Mouse (Mus musculus) cerebellum, postnatal 14 days (tissue): ENCODE data around the gene Ski.
"Not testable (repeated sequence)": the region's sequence is repeated elsewhere in the genome, so short reads cannot be mapped to it uniquely, and the experiment has no call there.

Source experiments
- DNase-seq, 2 experiments: peaks; one replicate each; pipeline ENCODE4 v3.0.0; 2021; ENCODE audit warnings: mixed read lengths in 2 of 2

Gene Ski

DNA sequence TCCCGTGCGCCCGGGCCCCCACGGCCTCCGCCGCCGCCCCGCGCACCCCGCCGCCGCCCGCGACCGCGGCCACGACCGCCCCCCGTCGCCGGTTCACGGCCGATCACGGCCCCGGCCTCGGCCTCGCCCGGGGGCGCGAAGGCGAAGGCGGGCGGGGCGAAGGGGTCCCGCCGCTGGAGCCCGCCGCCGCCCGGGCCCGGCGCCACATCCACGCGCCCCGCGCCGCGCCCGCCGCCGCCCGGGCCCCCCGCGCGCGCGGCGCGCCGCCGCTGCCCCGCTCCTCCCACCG, at the start of gene Ski:
TSS of gene Ski (minus strand) at position 41 of the 289 bp plus-strand sequence.
- DNase-seq: no peak

DNA sequence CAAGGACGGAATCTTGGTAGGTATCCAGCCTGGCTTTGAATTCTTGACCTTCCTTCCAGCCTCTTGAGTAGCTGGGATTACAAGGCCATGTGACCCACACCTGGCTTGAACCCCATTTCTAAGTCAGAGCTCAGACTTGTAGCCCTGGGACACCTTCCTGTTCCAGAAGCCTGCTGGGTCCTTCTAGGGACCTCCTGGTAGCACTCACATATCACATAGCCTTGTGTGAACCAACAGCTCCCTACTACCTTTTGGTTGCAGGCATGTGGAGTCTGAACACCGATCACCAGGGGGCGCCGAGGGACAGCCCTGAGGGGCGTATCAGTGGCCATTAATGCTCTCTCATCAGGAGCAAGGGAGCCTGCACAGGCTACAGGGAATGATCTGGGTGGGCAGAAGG, 46.0 kb upstream of the Ski start:
- peak; percentile 77 to 80 for DNase-seq

DNA sequence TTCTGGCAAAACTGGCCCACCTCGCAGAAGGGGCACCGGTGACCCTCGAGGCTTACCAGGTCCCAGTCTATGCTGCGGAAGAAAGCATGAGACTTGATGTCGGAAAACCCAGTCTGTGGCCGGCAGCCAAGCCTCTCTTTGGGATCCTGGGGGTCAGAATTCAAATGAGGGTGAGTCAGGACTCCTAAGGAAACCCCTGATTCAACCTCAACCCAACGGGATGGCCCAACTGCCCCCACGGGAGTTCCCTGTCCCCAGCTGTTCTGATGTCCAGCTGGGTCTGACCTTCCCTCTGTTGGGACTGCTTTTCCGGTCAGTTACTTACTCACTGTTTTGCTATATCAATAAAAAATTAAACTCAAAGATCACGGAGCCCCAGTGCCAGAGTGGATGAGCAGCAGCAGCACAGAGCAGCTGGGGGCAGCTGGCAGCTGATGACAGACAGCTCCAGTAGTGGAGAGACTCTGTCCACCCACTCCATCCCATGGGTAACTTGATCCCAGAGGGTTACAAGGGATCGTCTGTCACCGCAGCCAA, 45.3 kb upstream of the Ski start:
- no peak for DNase-seq

DNA sequence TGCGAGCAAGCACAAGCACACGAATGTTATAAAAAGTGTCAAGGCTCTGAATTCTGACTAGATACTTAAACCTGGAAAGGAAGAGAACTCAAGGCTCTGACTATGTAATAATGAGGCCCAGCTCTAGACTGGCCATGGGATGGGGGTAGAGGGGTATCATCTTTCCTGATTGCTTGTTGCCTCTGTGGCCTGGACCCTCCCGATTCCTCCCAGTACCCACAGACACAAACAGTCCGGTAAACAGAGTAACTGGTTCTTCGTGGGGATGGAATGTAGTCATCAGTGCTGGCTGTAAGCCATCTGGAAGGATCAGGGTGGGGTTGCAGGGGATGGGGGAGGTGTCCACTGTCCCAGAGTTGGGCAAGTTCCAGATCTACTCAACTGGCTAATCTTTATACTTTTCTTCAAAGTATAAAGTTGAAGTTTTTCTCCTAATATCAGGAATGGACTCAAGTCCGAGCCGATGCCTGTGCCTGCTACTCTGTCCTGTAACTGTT, 44.7 kb upstream of the Ski start:
- no peak for DNase-seq

DNA sequence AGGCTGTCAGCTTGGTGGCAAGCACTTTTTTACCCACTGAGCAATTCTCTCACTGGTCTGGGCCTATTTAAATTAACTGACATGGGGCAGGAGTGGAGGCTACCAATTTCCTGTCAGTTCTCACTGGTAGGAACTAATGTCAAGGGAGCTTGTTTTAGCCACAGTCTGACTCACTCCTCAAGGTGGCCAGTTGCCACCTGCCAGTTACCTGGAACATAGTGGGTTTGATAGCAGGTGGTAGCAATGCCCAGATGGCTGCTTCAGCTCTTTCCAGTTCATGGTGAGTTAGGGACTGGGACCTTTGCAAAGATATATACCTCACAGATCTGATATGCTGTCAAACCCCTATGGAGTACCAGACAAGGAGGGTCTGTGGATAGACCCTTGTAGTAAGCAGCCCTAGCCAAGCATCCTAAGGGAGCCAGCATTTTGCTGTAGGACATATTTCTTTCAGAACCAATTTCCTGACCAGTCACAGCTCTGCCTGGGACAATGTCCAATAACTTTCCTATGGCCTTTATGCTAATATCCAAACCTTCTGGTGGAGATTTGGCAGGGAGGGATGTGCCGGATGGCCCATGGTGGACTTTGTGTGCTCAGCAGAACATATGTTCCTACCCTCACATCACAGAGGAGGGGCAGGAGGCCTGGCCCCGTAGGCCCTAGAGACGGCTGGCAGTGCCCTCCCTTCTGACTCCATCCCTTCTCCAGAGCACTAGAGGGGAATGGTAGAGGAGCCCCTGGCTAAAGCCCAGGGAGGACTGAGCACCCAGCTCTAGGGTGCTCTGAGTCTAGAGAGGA, 42.3 kb upstream of the Ski start:
- peak; percentile 73 to 90 for DNase-seq

DNA sequence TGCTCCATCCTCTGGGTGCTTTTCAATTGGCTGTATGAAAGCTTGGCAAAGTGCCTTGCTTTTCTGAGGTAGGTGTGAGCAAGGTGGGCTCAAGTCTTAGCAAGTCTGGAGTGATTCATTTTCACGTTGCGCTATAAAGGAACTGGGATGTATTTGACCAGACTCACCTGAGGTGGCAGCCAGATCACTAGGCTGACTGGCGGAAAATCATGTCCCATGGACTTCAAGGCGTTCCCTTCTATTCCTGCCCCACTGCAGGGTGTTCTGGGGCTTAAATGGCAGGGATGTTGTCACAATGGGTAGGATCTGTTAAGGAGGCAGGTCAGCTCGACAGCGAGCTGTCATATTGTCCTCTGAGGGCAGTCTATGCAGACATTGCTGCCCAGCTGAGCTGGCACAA, 29.9 kb upstream of the Ski start:
- no peak for DNase-seq

DNA sequence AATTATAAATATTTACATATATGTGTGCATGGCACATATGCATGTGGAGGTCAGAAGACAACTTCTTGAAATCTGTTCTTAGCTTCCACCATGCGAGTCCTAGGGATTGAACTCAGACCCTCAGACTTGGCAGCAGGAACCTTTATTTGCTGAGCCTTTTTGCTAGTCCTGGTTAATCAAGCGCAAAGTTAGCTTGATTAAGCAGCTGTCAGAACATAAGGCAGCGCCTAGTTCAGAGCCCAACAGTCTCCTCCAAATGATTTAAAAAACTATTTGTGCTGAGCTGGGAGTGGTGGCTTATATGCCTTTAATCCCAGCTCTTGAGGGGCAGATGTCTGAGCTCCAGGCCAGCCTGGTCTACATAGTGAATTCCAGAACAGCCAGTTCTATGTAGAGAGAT, 28.8 kb upstream of the Ski start:
- peak in 1 of 2 experiments; percentile 53 for DNase-seq

DNA sequence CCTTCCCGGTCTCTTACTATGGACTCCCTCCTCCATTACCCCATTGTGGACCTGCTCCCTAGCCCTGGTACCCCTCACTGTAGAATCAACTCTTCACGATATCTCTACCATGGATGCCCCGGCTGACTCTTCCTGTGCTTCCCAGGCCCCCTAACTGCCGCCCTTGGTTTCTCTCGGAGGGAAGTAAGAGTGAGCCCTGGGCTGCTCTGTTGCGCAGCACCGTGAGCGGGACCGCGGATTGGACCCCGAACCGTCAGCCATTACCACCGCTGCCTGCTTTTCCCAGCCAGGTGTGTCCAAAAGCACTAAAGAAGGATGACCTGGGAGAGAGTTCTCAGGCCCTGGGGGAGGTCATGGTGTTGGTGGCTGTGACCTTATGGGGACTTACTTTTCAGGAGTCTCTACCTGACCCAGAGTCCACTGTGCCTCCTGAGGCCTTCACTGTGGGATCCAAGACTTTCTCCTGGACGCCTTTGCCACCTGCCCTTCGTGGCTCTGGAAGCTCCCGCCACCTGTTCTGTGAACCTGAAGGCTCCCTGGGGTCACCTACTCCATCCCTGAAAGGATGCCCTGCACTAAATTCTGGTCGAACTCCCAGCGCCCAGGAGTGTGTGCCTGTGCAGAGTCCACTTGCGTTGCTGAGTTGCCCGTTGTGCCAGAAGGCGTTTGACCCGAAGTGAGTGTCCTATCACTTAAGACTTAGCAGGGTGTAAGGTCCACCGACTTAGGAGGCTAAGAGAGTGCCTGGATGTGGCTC, 28.1 kb upstream of the Ski start:
- peak; percentile 45 to 57 for DNase-seq

DNA sequence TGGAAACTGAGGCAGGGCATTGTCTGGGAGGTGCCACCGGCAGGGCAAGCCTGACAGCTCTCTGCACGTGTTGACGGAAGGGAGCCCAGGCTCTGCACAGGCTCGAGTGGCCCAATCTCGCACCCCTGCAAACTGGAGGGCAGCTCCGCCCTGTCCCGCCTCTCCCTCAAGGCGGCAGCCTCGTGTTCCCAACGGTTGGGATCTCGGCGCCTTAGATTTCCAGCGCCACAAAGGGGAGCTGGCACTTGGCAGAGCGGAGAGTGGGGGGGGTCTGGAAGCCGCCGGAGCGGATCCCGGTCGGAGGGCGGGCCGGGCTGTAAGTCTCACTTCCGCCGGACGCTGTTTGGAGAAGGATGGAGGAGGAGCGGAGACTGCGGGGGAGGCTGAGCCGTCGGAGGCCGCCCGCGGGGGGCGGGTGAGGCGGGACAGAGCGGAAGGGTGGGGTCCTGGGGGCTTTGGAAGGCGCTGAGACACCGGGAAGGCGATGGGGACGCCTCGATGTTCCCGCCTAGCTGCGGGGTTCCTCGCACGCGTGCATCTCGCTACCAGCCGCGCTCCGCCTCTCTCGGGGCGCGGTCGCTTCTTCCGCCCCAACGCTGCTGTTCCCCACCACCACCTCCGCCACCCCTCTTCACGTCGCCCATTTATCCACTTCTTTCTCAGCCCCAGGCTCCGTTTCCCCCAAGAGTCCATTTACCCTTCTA, 27.4 kb upstream of the Ski start, which contains the start of gene Faap20:
TSS of gene Faap20 (plus strand) at position 155 of the 704 bp plus-strand sequence.
- peak; percentile 87 for DNase-seq

DNA sequence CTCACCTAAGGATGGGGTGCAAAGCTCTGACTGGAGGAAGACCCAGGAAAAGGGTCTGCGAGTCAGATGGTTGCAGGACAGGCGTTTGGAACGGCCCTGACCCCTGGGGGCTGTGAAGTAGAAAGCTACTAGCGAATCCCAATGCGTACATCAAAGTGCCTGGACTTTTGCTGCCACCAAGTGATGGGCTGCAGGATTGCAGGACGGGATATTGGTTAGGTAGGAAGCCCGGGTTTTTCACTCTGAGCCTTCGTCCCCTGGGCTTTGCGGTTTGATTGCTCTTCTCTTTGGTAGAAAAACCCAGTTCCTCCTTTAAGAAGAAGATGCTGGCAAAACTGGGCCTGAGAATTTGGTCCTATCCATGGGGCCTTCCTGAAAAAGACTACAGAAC, 26.9 kb upstream of the Ski start:
- DNase-seq: peak; percentile 98

DNA sequence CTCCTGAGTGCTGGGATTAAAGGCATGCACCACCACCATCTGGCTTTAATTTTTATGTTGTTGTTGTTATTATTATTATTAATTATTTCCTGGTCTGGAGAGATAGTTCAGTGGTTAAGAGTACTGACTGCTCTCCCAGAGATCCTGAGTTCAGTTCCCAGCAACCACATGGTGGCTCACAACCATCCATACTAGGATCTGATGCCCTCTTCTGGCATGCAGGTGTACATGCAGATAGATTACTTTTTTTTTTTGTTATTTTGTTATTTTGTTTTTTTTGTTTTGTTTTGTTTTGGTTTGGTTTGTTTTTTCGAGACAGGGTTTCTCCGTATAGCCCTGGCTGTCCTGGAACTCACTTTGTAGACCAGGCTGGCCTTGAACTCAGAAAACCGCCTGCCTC, 25.7 kb upstream of the Ski start:
- DNase-seq: not testable (repeated sequence)

DNA sequence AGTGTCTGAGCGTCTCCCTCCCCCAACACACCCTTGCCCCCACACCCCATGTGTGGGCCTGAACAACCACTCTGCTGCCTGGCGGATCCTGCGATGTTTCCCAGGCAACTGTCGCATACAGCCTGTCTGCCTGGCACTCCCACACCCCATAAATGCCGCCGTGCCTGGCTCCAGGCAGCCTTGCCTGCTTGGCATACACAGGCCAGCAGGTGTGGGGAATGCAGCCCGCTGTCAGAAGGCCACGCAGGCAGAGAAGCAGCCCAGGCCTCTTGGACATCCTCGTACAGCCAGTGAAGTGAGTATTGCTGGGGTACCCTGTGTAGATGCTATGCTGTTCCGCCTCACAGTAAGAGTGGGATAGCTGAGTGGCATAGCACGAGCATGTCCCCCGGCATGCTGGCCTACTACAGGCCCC, 24.3 kb upstream of the Ski start:
- peak; percentile 88 for DNase-seq

DNA sequence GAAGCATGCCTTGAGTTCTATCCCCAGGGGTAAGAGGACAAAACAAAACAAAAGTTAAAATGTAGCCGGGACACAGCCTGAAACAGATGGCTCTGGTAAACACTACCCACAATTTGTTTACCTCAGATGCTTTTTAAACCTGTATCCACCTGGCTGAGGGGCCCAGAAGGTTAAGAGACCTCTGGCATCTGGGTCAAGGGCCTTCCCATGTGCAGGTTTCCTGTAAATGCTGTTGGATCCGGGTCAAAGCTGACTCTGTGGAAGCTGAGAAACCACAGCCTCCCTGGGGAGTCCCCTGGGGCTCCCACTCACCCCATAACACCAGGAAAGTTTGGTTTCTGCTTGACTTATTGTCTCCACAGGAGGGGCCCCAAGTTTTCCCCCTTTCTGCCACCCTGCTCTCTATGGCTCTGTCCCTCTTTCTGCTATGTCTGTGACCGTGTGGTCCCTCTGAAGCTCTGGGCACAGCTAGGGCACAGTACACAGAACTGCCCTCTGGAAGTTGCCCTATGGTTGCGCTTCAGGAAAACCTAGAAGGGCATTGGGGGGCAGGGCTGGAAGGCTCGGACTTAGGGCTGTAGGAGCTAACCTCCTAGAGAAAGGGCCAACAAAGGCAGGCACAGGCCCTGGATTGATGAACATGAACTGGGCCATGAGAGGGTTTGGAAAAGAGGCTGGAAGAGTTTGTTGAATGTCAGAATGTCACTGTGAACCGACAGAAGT, 23.5 kb upstream of the Ski start:
- DNase-seq: peak; percentile 32 to 45

DNA sequence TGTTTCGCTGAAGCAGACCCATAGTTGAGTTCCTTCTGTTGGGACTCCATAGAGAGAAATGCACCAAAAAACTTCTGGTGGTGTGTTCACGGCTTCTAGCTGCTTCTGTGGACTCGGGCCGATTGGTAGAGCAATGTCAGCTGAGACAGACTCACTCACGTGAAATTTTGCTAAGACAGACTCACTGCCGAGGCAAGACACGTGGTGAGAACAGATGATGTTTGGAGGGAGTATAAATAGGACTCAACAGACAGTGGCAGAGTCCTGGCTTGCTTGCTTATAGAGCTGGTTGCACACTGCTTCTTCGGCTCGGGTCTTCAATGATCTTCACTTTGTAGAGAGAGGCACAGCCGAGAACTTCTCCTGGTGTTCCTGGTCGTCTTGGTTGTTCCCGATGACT, 20.8 kb upstream of the Ski start:
- peak in 1 of 2 experiments; percentile 15 for DNase-seq

DNA sequence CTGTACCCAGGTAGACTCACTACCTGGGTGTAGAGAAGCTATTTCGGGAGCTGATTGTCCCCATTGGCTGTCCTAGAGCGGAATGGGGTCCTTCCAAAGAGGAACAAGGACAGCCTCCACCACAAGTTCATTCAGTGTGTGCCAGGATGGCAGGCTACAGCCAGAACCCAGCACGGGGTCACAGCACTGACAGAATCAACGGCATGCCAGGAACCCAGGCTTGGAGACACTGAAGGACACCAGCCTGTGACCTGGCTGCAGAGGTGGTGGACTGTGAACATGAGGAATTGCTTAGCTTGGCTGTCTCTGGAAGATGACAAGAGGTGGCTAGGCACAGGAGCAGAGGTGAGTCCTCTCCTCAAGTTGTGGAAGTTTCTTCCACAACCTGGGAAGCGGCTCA, 19.9 kb upstream of the Ski start:
- peak; percentile 67 to 74 for DNase-seq

DNA sequence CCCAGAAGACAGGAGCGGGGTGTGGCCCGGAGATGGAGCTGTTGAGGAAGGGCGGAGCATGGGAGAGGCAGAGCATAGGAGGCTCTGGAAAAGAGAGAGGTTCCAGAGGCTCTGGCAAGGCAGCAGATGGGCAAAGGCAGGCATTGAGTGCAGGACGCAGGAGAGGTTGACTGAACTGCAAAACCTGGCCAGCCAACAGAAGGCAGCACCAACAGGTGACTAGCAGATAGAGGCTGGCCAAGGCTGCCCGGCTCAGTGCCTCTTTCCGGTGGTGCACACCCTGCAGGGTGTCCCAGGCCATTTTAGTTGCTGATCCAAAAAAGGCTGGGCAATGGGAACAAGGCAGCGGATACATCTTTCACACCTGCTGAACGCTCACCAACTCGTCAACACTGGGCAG, 19.4 kb upstream of the Ski start:
- DNase-seq: peak; percentile 87 to 91

DNA sequence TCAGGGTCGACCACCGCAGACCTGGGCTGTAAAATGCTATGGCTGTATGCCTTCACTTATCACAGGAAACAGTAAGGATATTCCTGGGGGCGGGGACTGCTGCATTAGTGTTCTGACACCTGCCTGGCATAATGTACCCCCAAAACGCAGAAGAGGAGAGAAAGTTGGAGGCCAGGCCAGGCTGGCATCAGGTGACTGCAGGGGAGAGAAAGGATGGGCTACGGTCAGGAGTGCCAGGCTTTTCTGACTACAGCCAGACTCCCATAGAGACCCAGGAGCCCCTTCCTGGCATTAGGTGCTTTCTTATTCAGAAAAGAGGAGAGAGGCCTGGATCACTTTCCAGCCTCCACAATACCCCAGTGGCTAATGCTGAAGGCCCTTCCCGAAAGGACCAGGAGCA, 17.1 kb upstream of the Ski start:
- DNase-seq: peak in 1 of 2 experiments; percentile 54

DNA sequence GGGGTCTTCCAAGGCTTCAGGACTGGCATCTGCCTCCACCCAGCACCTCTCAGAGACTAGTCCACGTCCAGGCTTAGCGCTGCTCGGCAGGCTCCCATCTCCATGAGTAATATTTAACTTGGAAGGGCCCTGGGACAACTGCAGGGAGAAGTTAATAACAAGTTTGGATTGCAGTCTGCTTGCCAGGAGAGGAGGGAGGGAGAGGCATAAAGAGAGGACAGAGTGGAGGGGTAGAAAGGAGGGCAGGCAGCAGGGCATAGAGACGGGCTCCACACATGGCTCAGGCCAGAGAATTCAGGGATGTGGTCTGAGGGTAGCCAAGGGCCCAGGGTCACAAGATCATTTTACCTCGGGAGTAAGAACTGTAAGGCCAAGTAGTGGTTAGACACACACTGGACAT, 15.9 kb upstream of the Ski start:
- no peak for DNase-seq

DNA sequence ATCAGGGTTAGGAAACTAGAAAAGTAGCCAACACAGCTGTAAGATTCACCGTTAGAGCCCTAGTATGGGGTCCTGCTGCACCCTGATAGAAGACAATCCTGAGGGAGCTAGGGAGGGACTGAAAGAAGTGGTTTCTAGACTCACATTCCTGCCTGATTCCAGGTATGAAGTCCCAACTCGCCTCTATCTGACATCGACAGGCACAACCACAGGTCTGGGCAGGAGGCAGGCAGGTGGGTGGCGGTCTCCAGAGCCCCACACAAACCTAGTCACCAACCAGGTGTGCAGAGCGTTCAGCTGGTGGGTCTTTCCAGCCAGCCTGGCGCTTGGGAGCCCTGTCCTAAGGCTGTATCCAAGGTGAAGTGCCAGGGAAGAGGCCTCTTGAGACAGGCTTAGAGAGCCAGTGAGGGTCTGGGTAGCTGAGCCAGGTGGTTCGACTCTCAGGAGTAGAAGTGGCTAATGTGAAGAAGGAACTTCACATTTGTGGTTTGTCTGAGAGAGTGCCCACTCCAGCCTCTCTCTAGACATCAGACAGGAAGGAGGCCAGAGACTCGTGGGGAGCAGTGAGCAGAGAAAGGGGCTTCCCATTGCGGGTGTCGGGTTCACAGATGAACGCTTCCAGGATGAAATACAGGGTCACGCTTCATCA, 14.5 kb upstream of the Ski start:
- no peak for DNase-seq

DNA sequence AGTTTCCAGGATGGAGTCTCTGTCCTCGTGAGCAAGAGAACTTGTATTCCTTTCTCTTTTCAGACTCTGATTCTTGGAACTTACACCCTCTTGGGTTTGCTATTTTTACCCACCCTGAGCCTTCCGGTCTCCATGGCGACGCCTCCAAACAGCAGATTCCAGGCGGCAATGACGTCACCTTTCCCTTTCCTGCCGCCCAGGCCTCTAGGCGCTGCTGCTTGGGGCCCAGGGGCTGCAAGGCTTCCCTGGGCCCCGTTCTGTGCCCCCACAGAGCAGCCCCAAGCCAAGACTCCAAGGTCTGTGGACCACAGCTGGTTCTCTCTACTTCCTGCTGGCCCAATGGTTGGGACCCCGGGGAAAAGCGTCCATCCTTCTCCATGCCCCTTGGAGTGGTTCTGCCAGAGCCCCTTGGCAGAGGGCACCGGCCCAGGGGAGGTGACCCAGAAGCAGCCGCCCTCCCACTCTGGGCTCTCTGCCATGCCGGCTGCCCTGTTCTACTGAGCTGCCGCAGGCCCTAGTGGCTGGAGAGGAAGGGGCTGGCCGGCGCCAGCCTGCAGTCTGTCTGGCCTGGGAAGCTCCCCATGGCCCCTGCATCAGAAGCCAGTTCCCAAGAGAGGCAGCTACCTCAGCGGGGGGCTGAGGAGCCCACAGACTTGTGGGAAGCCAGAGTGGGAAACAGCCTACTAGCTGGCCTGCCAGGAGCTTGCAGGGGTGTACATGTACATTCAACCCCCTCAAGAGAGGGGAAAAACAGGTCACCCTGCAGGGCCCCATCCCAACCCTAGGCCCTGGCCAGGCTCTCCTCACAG, 13.1 kb upstream of the Ski start:
- DNase-seq: peak; percentile 86 to 88
